Mouse (Mus musculus): ENCODE measurements around the gene Wdfy1.

DNA sequence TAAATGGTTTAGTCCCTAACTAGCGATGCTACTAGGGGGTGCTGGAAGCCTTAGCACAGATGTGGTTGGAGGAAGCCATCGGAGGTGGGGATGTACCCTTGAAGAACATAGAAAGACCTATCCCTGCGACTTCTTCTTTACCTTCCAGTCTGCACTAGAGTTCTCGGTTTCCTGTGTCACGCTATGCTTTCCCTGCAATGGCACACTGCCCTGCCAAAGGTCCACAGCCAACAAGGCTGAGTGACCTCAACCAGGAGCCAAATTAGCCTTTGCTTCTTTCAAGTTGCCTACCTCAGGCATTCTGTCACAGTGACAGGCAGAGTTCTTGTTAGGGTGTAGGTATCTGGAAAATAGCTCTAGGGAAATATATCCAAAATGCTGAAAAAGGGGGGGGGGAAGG is 19.5 kb downstream of the Wdfy1 start:
- TF ChIP-seq GATA1 (IDR thresholded peaks at IDR 0.05; ENCODE audit: low read length) (no peak), TAL1 (IDR thresholded peaks at IDR 0.05; ENCODE audit: low read length) (no peak)
